Mouse (Mus musculus) kidney, adult 2 months (tissue): ENCODE measurements around the gene Hadhb.

Experiments
- CTCF ChIP-seq: fragments of 200-500 bp; conservative IDR thresholded peaks from 2 replicates; pipeline ENCODE4 v1.5.1; 2011; ENCODE audit warnings: low read depth, mild to moderate bottlenecking, control low read depth, low read length, moderate library complexity, mixed read lengths; ENCODE audit not compliant: insufficient read depth, insufficient read length
- POLR2A ChIP-seq: fragments of 200-500 bp; IDR thresholded peaks from one replicate; pipeline ENCODE4 v1.6.1; 2011; ENCODE audit warnings: low read depth, low read length, control low read depth

DNA sequence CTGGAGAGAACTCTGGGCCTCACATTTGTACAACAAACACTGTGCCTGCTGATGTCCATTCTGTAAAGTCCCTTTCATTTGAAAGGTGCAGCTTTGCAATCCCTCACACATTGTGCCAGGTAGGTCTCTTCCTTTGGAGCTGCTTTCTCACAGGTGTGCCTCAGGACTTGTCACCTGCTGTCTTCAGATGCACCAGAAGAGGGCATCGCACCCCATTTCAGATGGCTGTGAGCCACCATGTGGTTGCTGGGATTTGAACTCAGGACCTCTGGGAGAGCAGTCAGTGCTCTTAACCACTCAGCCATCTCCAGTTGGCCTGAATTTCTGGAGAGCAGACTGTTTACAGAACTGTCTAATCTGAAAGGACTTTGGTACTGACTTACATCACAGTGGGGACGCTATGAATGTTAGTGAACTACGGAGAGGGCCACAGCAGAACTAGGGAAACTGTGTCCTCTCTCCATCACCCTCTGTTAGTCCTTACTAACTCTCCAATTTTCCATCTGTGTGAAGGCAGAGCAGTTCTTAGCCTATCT, 42.4 kb upstream of the Hadhb start:
- TF ChIP-seq CTCF (peak; percentile 27; the same call in 1 of the 2 replicates), POLR2A (no peak)
